Mouse (Mus musculus): ENCODE measurements at regions not wholly inside any gene's neighbourhood (a gene's known extent, or its start where the extent isn't known, plus 50 kb on each side); places are given as distances from the start of the nearest gene placed in this dataset.

- TF ChIP-seq CTCF (conservative IDR thresholded peaks at IDR 0.05; ENCODE audit: low read length): no peak
- TF ChIP-seq POU5F1 (IDR thresholded peaks at IDR 0.05; ENCODE audit: borderline replicate concordance, low read length): no peak
Observed at GRCm38 (mm10) chr4:105356616-105357015, 199.5 kb downstream of the Plpp3 start.
